Comparison of ENCODE assay signal across 21 mouse cellular contexts in genomic region chr5:24779321-24779720, GRCm38 (mm10). TPM values are rescaled to one million over a fixed set of nuclear protein-coding genes. Genes with fewer than 3 reads are reported as not detected.
DNase-seq lines count a peak whose midpoint lies in the region; ATAC-seq lines count a peak whose summit lies in the region.
"Had no signal": no experiment of that assay in that cellular context is flagged by ENCODE, and none has a peak within 500 bp of the region (broad histone marks: within the 10 kb centered on the region; RNA-seq: fewer than 3 reads in every experiment).

No protein-coding gene starts in this region.

- no peak overlapping the region for H3K4me2 ChIP-seq in forebrain, embryonic 11.5 days (ENCODE audit: low read depth, low read length, severe bottlenecking)
- no peak overlapping the region for H3K4me2 ChIP-seq in forebrain, embryonic 12.5 days

- no peaks in the 10 kb centered on the region for H3K4me1 ChIP-seq in forebrain, embryonic 11.5 days (replicated peaks; ENCODE audit: control insufficient read depth, insufficient read depth, low read length)
- peaks cover 12% of the 10 kb centered on the region for H3K4me1 ChIP-seq in forebrain, embryonic 12.5 days
- H3K4me1 ChIP-seq in heart, embryonic 10.5 days, result peaks cover 34% of the 10 kb centered on the region
- H3K4me1 ChIP-seq: embryonic facial prominence, embryonic 12.5 days had no signal

- no peak overlapping the region for H3K9ac ChIP-seq in forebrain, embryonic 11.5 days (ENCODE audit: low read length)
- H3K9ac ChIP-seq in forebrain, embryonic 12.5 days, result no peak overlapping the region
- H3K9ac ChIP-seq: embryonic facial prominence, embryonic 12.5 days; forebrain, embryonic 15.5 days; forebrain, postnatal 0 days had no signal

- H3K9me3 ChIP-seq in forebrain, embryonic 11.5 days (ENCODE audit: control insufficient read depth, low read length), result no peaks in the 10 kb centered on the region
- 0 out of 2 replicates have a peak, but pooled peaks cover 3% of the 10 kb centered on the region for H3K9me3 ChIP-seq in forebrain, embryonic 12.5 days
- no peaks in the 10 kb centered on the region for H3K9me3 ChIP-seq in heart, embryonic 10.5 days
- H3K9me3 ChIP-seq: embryonic facial prominence, embryonic 12.5 days; forebrain, embryonic 13.5 days; forebrain, embryonic 15.5 days; G1E had no signal

- no peaks in the 10 kb centered on the region; the same call in 1 of the 2 replicates for H3K27me3 ChIP-seq in forebrain, embryonic 11.5 days (ENCODE audit: control insufficient read depth, insufficient read depth, low read length)
- peaks cover 19% of the 10 kb centered on the region; the same call in 1 of the 2 replicates for H3K27me3 ChIP-seq in forebrain, embryonic 12.5 days
- peaks cover 14% of the 10 kb centered on the region; the same call in 1 of the 2 replicates for H3K27me3 ChIP-seq in heart, embryonic 10.5 days (ENCODE audit: insufficient read depth, poor library complexity, severe bottlenecking)
- H3K27me3 ChIP-seq: CH12.LX had no signal

- H3K27ac ChIP-seq in forebrain, embryonic 11.5 days (ENCODE audit: low read depth, low read length), result no peak overlapping the region
- no peak overlapping the region for H3K27ac ChIP-seq in forebrain, embryonic 12.5 days
- no peak overlapping the region for H3K27ac ChIP-seq in heart, embryonic 10.5 days
- H3K27ac ChIP-seq: embryonic facial prominence, embryonic 10.5 days; embryonic facial prominence, embryonic 12.5 days; forebrain, embryonic 13.5 days; forebrain, embryonic 15.5 days had no signal

- H3K4me3 ChIP-seq in forebrain, embryonic 11.5 days (ENCODE audit: low read depth, low read length), result no peak overlapping the region
- H3K4me3 ChIP-seq in forebrain, embryonic 12.5 days (replicated peaks), result no peak overlapping the region
- H3K4me3 ChIP-seq in heart, embryonic 10.5 days, result no peak overlapping the region
- H3K4me3 ChIP-seq: embryonic facial prominence, embryonic 12.5 days; forebrain, embryonic 15.5 days had no signal

- no peaks in the 10 kb centered on the region for H3K36me3 ChIP-seq in forebrain, embryonic 11.5 days (ENCODE audit: control insufficient read depth, insufficient read depth, low read length)
- no peaks in the 10 kb centered on the region for H3K36me3 ChIP-seq in forebrain, embryonic 12.5 days (replicated peaks)
- no peaks in the 10 kb centered on the region for H3K36me3 ChIP-seq in heart, embryonic 10.5 days
- H3K36me3 ChIP-seq: embryonic facial prominence, embryonic 10.5 days; embryonic facial prominence, embryonic 12.5 days; forebrain, embryonic 15.5 days; G1E had no signal

- peak; percentile 13 for DNase-seq in forebrain, embryonic 11.5 days (ENCODE audit: low spot score)
- DNase-seq in heart, embryonic 10.5 days (ENCODE audit: low spot score), result peak; percentile 55
- DNase-seq in heart, postnatal 4 days, result no peak
- peak; percentile 23 for DNase-seq in testis, postnatal 10 days (ENCODE audit: low spot score)
- DNase-seq in testis, postnatal 14 days (ENCODE audit: low spot score), result no peak
- DNase-seq in kidney, postnatal 36 days, result no peak
- DNase-seq: adrenal gland, adult 8-10 months; adrenal gland, postnatal 14 days; adrenal gland, postnatal 36 days; B cell, adult 2 months; cerebellum, adult 9-10 months had no signal

- ATAC-seq in forebrain, embryonic 11.5 days (replicated peaks; ENCODE audit: low FRiP score), result no peak
- no peak for ATAC-seq in forebrain, embryonic 12.5 days (ENCODE audit: low FRiP score)
- ATAC-seq: activated CD4-positive, CD25-positive, alpha-beta regulatory T cell, adult 4 months; forebrain, embryonic 15.5 days had no signal

RNA-seq across cellular contexts. Expression of gene Crygn, which starts 21.5 kb away (rescaled TPM):
- polyA plus RNA-seq in forebrain, embryonic 11.5 days (2014; fragmentation: Nextera tagmentation; extraction: Ambion mirVana), result not detected in 2 replicates
- not detected in 2 replicates for polyA plus RNA-seq in forebrain, embryonic 12.5 days (2016; fragmentation: Nextera tagmentation; extraction: Ambion mirVana)
- polyA plus RNA-seq in heart, embryonic 10.5 days (2016; fragmentation: Nextera tagmentation; extraction: Ambion mirVana), result 2.7 and 4.1 TPM in 2 replicates
- not detected for total RNA-seq in heart, postnatal 4 days (2021)
- total RNA-seq: G1E had no signal
- polyA plus RNA-seq: embryonic facial prominence, embryonic 14.5 days; forebrain, embryonic 13.5 days had no signal

RNA-seq across cellular contexts. Expression of gene Wdr86, which starts 48.8 kb away (rescaled TPM):
- polyA plus RNA-seq in forebrain, embryonic 11.5 days (2014; fragmentation: Nextera tagmentation; extraction: Ambion mirVana), result 13.6 and 16.1 TPM in 2 replicates
- 6.6 and 10.1 TPM in 2 replicates for polyA plus RNA-seq in forebrain, embryonic 12.5 days (2016; fragmentation: Nextera tagmentation; extraction: Ambion mirVana)
- polyA plus RNA-seq in heart, embryonic 10.5 days (2016; fragmentation: Nextera tagmentation; extraction: Ambion mirVana), result 14.0 and 29.3 TPM in 2 replicates
- 1 to 10 TPM; 2.8 to 3.5 TPM for total RNA-seq in heart, postnatal 4 days (2021)
- polyA plus RNA-seq: G1E had no signal

Comparison
In these comparisons a context has a peak if more than half of its experiments do, and no peak if none do; other contexts are left out.
1. DNase-seq: peak in forebrain, embryonic 11.5 days (single experiment), heart, embryonic 10.5 days (single experiment) and testis, postnatal 10 days (single experiment); none in heart, postnatal 4 days (single experiment), testis, postnatal 14 days (single experiment) and kidney, postnatal 36 days (0 of 2).